Mouse (Mus musculus) hindbrain, embryonic 16.5 days (tissue): ENCODE results near the gene Dync1li2. TPM values are rescaled to one million over a fixed set of nuclear protein-coding genes. Genes with fewer than 3 reads are reported as not detected.

Experiments used
- ATAC-seq: fragments of 200-750 bp; cut with Nextera tagmentation; 2 replicates; pipeline ENCODE4 v1.8.0; 2017; ENCODE audit warnings: moderate TSS enrichment, moderate library complexity
- H3K27ac ChIP-seq: fragments of 300-500 bp; sonication (generic); 2 replicates; pipeline ENCODE4 v1.5.1; 2014; ENCODE audit warnings: low read depth, mild to moderate bottlenecking, control low read depth, low read length, moderate library complexity
- H3K27me3 ChIP-seq: fragments of 300-500 bp; sonication (generic); replicated peaks from 2 replicates; pipeline ENCODE4 v1.6.1; 2014; ENCODE audit warnings: low read length; ENCODE audit not compliant: control insufficient read depth, insufficient read depth
- H3K36me3 ChIP-seq: fragments of 300-500 bp; sonication (generic); 2 replicates; pipeline ENCODE4 v1.6.1; 2014; ENCODE audit warnings: mild to moderate bottlenecking, low read length, moderate library complexity, mixed read lengths; ENCODE audit not compliant: control insufficient read depth, insufficient read depth
- H3K4me1 ChIP-seq: fragments of 300-500 bp; sonication (generic); 2 replicates; pipeline ENCODE4 v1.6.1; 2014; ENCODE audit warnings: low read depth, low read length; ENCODE audit not compliant: control insufficient read depth, insufficient read depth
- H3K4me2 ChIP-seq: fragments of 300-500 bp; sonication (generic); 2 replicates; pipeline ENCODE4 v1.6.1; 2014; ENCODE audit warnings: mild to moderate bottlenecking, low read length, control low read depth, moderate library complexity
- H3K4me3 ChIP-seq: fragments of 300-500 bp; sonication (generic); 2 replicates; pipeline ENCODE4 v1.5.1; 2014; ENCODE audit warnings: mild to moderate bottlenecking, low read length, control low read depth, moderate library complexity
- H3K9ac ChIP-seq: fragments of 300-500 bp; sonication (generic); 2 replicates; pipeline ENCODE4 v1.6.1; 2014; ENCODE audit warnings: low read depth, mild to moderate bottlenecking, control low read depth, low read length, moderate library complexity
- H3K9me3 ChIP-seq: fragments of 300-500 bp; sonication (generic); 2 replicates; pipeline ENCODE4 v1.6.1; 2014; ENCODE audit warnings: mild to moderate bottlenecking, low read length, moderate library complexity; ENCODE audit not compliant: control insufficient read depth
- WGBS: fragments of 180-500 bp; shearing (Covaris S2); extraction: QIAGEN DNeasy Blood & Tissue Kit; methylation state at CpG from one replicate; pipeline ENCODE4 v1.1.7; 2014; 5-methylcytosine and 5-hydroxymethylcytosine counted together
- polyA plus RNA-seq: library from polyadenylated mRNA; unstranded; fragments of >200 nt; fragmentation: Nextera tagmentation; extraction: Ambion mirVana; gene quantifications from 2 replicates; pipeline ENCODE4 v1.2.1, GENCODE M21; 2015

The Dync1li2 gene
- polyA plus RNA-seq, 1 experiment from 2014 or later: 97.9 TPM

DNA sequence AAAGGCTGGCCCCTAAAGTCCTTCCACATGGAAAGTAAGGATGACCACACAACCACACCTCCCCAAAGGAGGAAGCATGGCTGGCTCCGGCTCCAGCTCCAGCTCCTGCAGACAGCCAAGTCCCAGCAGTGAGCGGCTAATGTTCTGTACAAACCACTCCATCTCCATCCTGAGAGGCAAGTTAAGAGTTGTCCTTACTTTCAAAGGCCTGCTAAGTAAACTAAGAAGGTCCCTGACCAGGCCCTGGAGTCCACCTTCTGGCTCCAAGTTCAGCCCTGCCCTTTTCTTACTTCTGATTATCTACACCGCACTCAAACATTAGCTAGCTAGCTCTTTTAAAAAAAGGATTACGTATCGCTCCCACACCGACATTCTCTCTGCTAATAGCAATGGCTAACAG is 49.1 kb downstream of the Dync1li2 start:
- Histone ChIP-seq H3K4me2 (peak overlapping the region; percentile 86), H3K36me3 (no peaks in the 10 kb centered on the region), H3K9ac (no peak overlapping the region), H3K4me3 (peak overlapping the region; percentile 96), H3K27ac (no peak overlapping the region), H3K4me1 (peaks cover 14% of the 10 kb centered on the region), H3K9me3 (peaks cover 3% of the 10 kb centered on the region; the same call in 1 of the 2 replicates), H3K27me3 (no peaks in the 10 kb centered on the region)
- WGBS: 83% methylated on average over 6 of the region's 6 CpGs
- no peak for ATAC-seq

DNA sequence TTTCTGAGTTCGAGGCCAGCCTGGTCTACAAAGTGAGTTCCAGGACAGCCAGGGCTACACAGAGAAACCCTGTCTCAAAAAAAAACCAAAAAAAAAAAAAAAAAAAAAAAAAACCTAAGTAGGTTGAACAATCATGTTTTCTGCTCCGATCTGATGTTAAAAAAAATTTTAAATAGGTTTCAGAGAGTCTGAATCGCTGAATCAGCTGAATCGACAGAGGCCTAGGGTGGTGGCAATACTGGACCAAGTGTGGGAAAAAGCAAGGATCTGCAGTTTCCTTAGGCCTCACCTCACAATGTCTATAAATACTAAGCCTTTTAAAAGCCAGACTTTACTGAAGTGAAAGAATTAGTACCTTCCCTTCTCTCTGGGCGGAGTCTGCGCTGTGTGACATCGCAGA is 49.7 kb downstream of the Dync1li2 start:
- Histone ChIP-seq H3K4me2 (no peak overlapping the region), H3K27me3 (no peaks in the 10 kb centered on the region), H3K4me1 (peaks cover 14% of the 10 kb centered on the region), H3K9ac (no peak overlapping the region; the same call in 1 of the 2 replicates), H3K36me3 (no peaks in the 10 kb centered on the region), H3K4me3 (no peak overlapping the region), H3K27ac (no peak overlapping the region), H3K9me3 (peaks cover 3% of the 10 kb centered on the region; the same call in 1 of the 2 replicates)
- WGBS: over 99% methylated on average over 7 of the region's 7 CpGs
- ATAC-seq: no peak

DNA sequence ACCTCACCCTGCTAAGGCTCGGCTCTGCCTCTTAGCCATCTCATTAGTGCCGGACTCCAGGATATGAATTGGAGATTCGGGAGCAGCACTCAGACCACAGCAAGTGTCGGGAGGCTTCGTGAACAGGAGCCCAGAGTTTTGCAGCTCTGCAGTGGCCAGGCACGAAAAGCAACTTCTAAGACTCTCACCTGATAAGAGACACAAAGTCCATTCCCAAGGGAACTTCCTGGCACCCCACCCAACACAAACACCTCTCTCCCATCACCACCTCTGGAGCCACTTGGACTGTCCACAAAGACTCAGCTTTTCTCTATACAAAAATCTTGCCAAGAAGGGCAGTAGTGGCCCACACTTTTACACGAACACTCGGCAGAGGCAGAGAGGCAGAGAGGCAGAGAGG is 52.6 kb downstream of the Dync1li2 start:
- ATAC-seq: no peak
- H3K4me3 ChIP-seq: no peak overlapping the region
- H3K27ac ChIP-seq: no peak overlapping the region
- H3K9me3 ChIP-seq: no peaks in the 10 kb centered on the region
- H3K9ac ChIP-seq: no peak overlapping the region
- H3K4me1 ChIP-seq: peaks cover 29% of the 10 kb centered on the region
- no peaks in the 10 kb centered on the region for H3K36me3 ChIP-seq
- no peak overlapping the region for H3K4me2 ChIP-seq
- WGBS: 82% methylated on average over 8 of the region's 8 CpGs
- H3K27me3 ChIP-seq: no peaks in the 10 kb centered on the region

DNA sequence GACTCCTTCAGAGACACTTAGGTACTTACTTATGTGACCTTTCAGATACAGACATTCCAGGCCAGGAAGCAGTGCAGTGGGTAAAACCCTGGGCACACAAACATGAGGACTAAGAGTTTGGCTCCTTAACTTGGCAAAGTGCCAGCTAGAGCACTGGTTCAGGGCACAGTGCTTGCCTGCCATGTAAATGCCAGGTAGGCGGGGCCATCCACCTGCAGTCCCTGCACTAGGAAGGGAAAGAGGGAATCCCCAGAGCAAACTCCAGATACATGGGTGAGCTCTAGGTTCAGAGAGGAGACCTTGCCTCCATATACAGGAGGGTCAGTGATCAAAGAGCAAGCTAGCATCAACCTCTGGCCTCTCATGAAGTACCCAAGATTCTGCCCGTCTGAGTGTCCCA is 54.9 kb downstream of the Dync1li2 start:
- H3K4me1 ChIP-seq: peaks cover 20% of the 10 kb centered on the region
- H3K4me3 ChIP-seq: no peak overlapping the region
- H3K4me2 ChIP-seq: no peak overlapping the region
- no peak overlapping the region for H3K27ac ChIP-seq
- WGBS: 90% methylated on average over 2 of the region's 2 CpGs
- ATAC-seq: no peak
- no peaks in the 10 kb centered on the region for H3K9me3 ChIP-seq
- no peaks in the 10 kb centered on the region for H3K27me3 ChIP-seq
- H3K9ac ChIP-seq: no peak overlapping the region
- H3K36me3 ChIP-seq: no peaks in the 10 kb centered on the region

DNA sequence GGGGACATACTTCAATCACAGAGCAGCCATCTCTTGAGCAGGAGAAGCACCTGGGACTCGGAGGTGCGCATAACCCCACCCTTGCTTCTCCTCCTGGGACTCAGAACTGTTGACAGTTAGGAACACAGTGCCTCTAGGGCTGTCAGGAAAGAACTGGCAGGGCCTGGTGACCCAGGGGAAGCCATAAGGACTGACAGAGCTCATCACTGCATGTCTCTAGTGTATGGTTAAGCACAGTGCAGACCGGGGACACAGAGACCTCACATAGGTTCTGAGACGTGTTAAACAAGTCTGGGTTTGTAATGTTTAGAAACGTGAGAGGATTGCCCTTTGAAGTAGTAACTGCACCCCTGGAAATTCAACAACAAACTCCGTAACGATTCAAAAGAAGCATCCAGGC is 55.3 kb downstream of the Dync1li2 start:
- H3K27ac ChIP-seq: no peak overlapping the region
- WGBS: 73% methylated on average over 7 of the region's 7 CpGs
- no peak overlapping the region for H3K9ac ChIP-seq
- no peaks in the 10 kb centered on the region for H3K36me3 ChIP-seq
- H3K4me1 ChIP-seq: peaks cover 25% of the 10 kb centered on the region
- no peaks in the 10 kb centered on the region for H3K9me3 ChIP-seq
- no peak overlapping the region for H3K4me2 ChIP-seq
- H3K27me3 ChIP-seq: no peaks in the 10 kb centered on the region
- ATAC-seq: no peak
- no peak overlapping the region for H3K4me3 ChIP-seq

DNA sequence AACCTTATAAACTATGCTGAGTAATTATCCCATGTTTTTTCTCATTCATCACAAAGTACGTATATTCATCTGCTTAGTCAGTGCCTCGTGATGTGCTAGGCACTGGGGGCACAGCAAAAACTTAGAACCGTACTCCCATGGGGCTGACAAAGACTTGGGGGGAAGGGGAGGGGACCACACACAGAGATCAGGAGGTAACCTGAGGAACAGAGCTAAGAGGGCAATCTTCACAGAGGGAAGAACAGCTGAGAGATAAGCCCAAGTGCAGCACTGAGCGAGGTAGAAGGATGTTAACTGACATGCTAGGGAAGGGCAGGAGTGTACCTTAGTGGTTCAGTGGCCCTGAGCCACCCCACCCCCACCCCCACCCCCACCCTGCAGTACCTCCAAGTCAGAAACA is 56.2 kb downstream of the Dync1li2 start:
- H3K9me3 ChIP-seq: no peaks in the 10 kb centered on the region
- no peak overlapping the region for H3K9ac ChIP-seq
- peaks cover 26% of the 10 kb centered on the region for H3K4me1 ChIP-seq
- no peak for ATAC-seq
- WGBS: 20% methylated on average over 4 of the region's 4 CpGs
- H3K27me3 ChIP-seq: no peaks in the 10 kb centered on the region
- no peak overlapping the region for H3K4me2 ChIP-seq
- H3K36me3 ChIP-seq: no peaks in the 10 kb centered on the region
- no peak overlapping the region for H3K27ac ChIP-seq
- no peak overlapping the region for H3K4me3 ChIP-seq

DNA sequence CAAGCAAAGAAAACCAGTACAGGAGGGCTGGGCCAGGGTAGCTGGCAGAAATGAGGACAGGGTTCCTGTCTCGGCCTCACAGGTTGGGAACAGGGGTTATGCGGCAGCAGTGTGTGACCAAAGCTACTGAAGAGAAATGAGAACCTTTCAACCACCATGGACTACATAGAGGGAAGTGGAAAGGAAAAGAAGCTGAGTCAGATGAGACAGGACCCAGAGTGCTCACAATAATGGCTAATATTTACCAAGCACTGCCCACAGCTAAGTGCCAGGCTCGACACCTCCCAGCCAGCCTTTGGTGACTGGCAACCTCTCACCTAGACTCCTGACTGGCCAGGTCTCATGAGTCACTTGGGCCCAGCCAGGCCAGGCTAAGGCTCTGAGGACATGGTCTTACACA is 58.9 kb downstream of the Dync1li2 start:
- Histone ChIP-seq H3K4me1 (peaks cover 26% of the 10 kb centered on the region), H3K4me3 (no peak overlapping the region), H3K9ac (no peak overlapping the region), H3K9me3 (no peaks in the 10 kb centered on the region), H3K36me3 (no peaks in the 10 kb centered on the region), H3K4me2 (no peak overlapping the region), H3K27ac (no peak overlapping the region), H3K27me3 (no peaks in the 10 kb centered on the region)
- WGBS: 63% methylated on average over 3 of the region's 3 CpGs
- ATAC-seq: no peak

DNA sequence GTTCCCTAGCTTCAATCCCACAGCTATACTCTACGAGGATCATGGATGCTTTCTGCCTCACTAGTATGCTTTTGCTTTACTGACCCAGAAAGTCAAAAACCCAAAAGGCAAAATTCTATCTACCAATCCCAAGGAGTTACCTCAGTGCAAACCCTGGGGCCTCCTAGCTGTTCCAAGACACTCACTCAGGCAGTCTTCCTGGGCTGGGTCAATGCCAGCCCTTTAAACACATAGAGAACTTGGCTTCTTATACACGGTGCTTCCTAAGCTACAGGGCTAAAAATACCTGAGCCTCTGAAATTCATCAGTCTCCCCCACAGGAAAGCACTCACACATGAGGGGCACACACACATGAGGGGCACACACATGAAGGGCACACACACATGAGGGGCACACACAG is 59.6 kb downstream of the Dync1li2 start:
- H3K9ac ChIP-seq: no peak overlapping the region
- H3K4me2 ChIP-seq: no peak overlapping the region
- WGBS: 67% methylated on average over 2 of the region's 2 CpGs

DNA sequence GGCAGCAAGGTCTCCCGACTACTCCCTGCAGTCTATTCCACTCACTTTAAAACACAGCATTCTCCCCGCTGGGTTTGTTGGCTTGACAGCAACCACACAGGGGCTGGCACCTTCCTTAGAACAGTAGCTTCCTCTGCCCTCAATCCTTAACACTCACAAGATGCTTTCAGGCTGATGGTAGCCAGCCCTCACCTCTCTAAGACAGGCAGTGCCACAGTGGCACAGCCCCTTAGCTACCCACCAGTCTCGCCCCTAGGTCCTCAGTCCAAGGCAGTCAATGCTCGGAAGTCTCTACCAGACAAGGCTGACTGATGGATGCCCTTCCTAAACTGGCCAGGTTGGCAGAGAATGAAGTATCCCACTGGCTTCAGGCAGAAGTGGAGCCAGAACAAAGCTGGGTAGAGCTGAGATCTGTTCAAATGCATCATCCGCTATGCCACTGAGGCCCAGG is 61.9 kb downstream of the Dync1li2 start:
- Histone ChIP-seq H3K27me3 (no peaks in the 10 kb centered on the region), H3K4me3 (no peak overlapping the region), H3K9ac (no peak overlapping the region), H3K4me2 (no peak overlapping the region), H3K4me1 (peaks cover 13% of the 10 kb centered on the region), H3K27ac (no peak overlapping the region), H3K36me3 (no peaks in the 10 kb centered on the region), H3K9me3 (no peaks in the 10 kb centered on the region)
- 80% methylated on average over 5 of the region's 5 CpGs for WGBS
- no peak for ATAC-seq

More for the DNA sequence above, 59.6 kb downstream of the Dync1li2 start:
- no peak for ATAC-seq
- no peak overlapping the region for H3K27ac ChIP-seq
- H3K4me1 ChIP-seq: peaks cover 26% of the 10 kb centered on the region
- no peaks in the 10 kb centered on the region for H3K9me3 ChIP-seq
- H3K4me3 ChIP-seq: no peak overlapping the region
- no peaks in the 10 kb centered on the region for H3K36me3 ChIP-seq
- H3K27me3 ChIP-seq: no peaks in the 10 kb centered on the region

DNA sequence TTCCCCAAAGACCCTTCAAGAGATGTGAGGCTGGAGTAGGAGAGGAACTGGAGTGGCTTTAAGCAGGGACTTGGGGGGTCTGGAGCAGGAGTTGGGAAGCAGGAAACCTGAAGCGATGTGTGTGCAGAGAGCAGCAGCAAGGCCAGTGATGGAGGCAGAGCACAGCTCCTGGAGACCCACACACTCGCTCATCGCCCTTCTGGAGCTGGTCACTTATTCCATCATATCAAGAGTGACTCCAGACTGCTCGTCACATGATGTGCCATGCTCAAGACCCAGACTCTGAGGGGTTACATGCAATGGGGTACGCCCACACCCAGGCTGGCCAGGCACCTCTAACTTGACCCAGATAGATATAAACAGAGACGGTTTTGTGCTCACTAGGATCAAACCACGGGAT is 62.6 kb downstream of the Dync1li2 start:
- H3K4me2 ChIP-seq: no peak overlapping the region
- H3K27me3 ChIP-seq: no peaks in the 10 kb centered on the region
- no peak overlapping the region for H3K4me3 ChIP-seq
- no peak overlapping the region for H3K27ac ChIP-seq
- no peaks in the 10 kb centered on the region for H3K36me3 ChIP-seq
- no peak for ATAC-seq
- H3K4me1 ChIP-seq: peaks cover 18% of the 10 kb centered on the region
- no peak overlapping the region for H3K9ac ChIP-seq
- H3K9me3 ChIP-seq: no peaks in the 10 kb centered on the region
- 95% methylated on average over 7 of the region's 7 CpGs for WGBS
